Mouse (Mus musculus): ENCODE results near the gene Wdr45b. TPM values are rescaled to one million over a fixed set of nuclear protein-coding genes. Genes with fewer than 3 reads are reported as not detected.
"Not testable (repeated sequence)": the region's sequence is repeated elsewhere in the genome, so short reads cannot be mapped to it uniquely, and the experiment has no call there.

Gene Wdr45b
- polyA plus RNA-seq, 1 experiment from 2014 or later = 117 TPM

GRCm38 (mm10) chr11:121347036-121347435 lies 7.2 kb downstream of the Wdr45b start:
- H3K36me3 ChIP-seq (replicated peaks; ENCODE audit: control insufficient read depth, insufficient read depth, low read depth, low read length) = no peaks in the 10 kb centered on the region
- no peaks in the 10 kb centered on the region for H3K4me1 ChIP-seq (ENCODE audit: control insufficient read depth, insufficient read depth, low read length)
- no peak overlapping the region for H3K9ac ChIP-seq (replicated peaks; ENCODE audit: low read length)
- ATAC-seq (replicated peaks; ENCODE audit: insufficient number of reproducible peaks, low FRiP score, low TSS enrichment, low read depth) (no peak), DNase-seq (ENCODE audit: low spot score) (no peak)
- no peaks in the 10 kb centered on the region for H3K9me3 ChIP-seq (replicated peaks; ENCODE audit: control insufficient read depth, low read length)
- no peak overlapping the region for H3K4me3 ChIP-seq (ENCODE audit: low read depth, low read length)
- 89% methylated on average over 2 of the region's 2 CpGs for WGBS
- H3K27me3 ChIP-seq (ENCODE audit: control insufficient read depth, insufficient read depth, low read length) = no peaks in the 10 kb centered on the region
- H3K27ac ChIP-seq (replicated peaks; ENCODE audit: low read depth, low read length) = no peak overlapping the region
- no peak overlapping the region for H3K4me2 ChIP-seq (ENCODE audit: low read depth, low read length)

GRCm38 (mm10) chr11:121342423-121342822 lies 11.8 kb downstream of the Wdr45b start:
- WGBS = no CpG with 5 or more reads among the region's 1 CpGs
- not testable (repeated sequence) for H3K27ac ChIP-seq (replicated peaks; ENCODE audit: low read depth, low read length); H3K36me3 ChIP-seq (replicated peaks; ENCODE audit: control insufficient read depth, insufficient read depth, low read depth, low read length); H3K4me2 ChIP-seq (ENCODE audit: low read depth, low read length); H3K4me1 ChIP-seq (ENCODE audit: control insufficient read depth, insufficient read depth, low read length); H3K9me3 ChIP-seq (replicated peaks; ENCODE audit: control insufficient read depth, low read length); H3K27me3 ChIP-seq (ENCODE audit: control insufficient read depth, insufficient read depth, low read length); ATAC-seq (replicated peaks; ENCODE audit: insufficient number of reproducible peaks, low FRiP score, low TSS enrichment, low read depth); DNase-seq (ENCODE audit: low spot score); H3K9ac ChIP-seq (replicated peaks; ENCODE audit: low read length); H3K4me3 ChIP-seq (ENCODE audit: low read depth, low read length)

- H3K4me2 ChIP-seq (ENCODE audit: low read depth, low read length) = no peak overlapping the region
- H3K36me3 ChIP-seq (replicated peaks; ENCODE audit: control insufficient read depth, insufficient read depth, low read depth, low read length) = no peaks in the 10 kb centered on the region
- ATAC-seq (replicated peaks; ENCODE audit: insufficient number of reproducible peaks, low FRiP score, low TSS enrichment, low read depth) = no peak
- no peaks in the 10 kb centered on the region for H3K27me3 ChIP-seq (ENCODE audit: control insufficient read depth, insufficient read depth, low read length)
- H3K9me3 ChIP-seq (replicated peaks; ENCODE audit: control insufficient read depth, low read length) = no peaks in the 10 kb centered on the region
- no peak for DNase-seq (ENCODE audit: low spot score)
- no peak overlapping the region for H3K27ac ChIP-seq (replicated peaks; ENCODE audit: low read depth, low read length)
- no peaks in the 10 kb centered on the region for H3K4me1 ChIP-seq (ENCODE audit: control insufficient read depth, insufficient read depth, low read length)
- no peak overlapping the region for H3K4me3 ChIP-seq (ENCODE audit: low read depth, low read length)
- WGBS = 90% methylated on average over 1 of the region's 1 CpGs
- no peak overlapping the region for H3K9ac ChIP-seq (replicated peaks; ENCODE audit: low read length)
Observed at GRCm38 (mm10) chr11:121340287-121340686, 14.0 kb downstream of the Wdr45b start.

GRCm38 (mm10) chr11:121339647-121340046 lies 14.6 kb downstream of the Wdr45b start:
- Histone ChIP-seq H3K4me2 (ENCODE audit: low read depth, low read length) (no peak overlapping the region), H3K4me1 (ENCODE audit: control insufficient read depth, insufficient read depth, low read length) (no peaks in the 10 kb centered on the region), H3K4me3 (ENCODE audit: low read depth, low read length) (no peak overlapping the region), H3K9me3 (replicated peaks; ENCODE audit: control insufficient read depth, low read length) (no peaks in the 10 kb centered on the region), H3K36me3 (replicated peaks; ENCODE audit: control insufficient read depth, insufficient read depth, low read depth, low read length) (no peaks in the 10 kb centered on the region), H3K9ac (replicated peaks; ENCODE audit: low read length) (no peak overlapping the region), H3K27me3 (ENCODE audit: control insufficient read depth, insufficient read depth, low read length) (no peaks in the 10 kb centered on the region), H3K27ac (replicated peaks; ENCODE audit: low read depth, low read length) (no peak overlapping the region)
- ATAC-seq (replicated peaks; ENCODE audit: insufficient number of reproducible peaks, low FRiP score, low TSS enrichment, low read depth) (no peak), DNase-seq (ENCODE audit: low spot score) (no peak)
- 88% methylated on average over 1 of the region's 1 CpGs for WGBS

- Histone ChIP-seq H3K27me3 (ENCODE audit: control insufficient read depth, insufficient read depth, low read length) (no peaks in the 10 kb centered on the region), H3K4me1 (ENCODE audit: control insufficient read depth, insufficient read depth, low read length) (no peaks in the 10 kb centered on the region), H3K36me3 (replicated peaks; ENCODE audit: control insufficient read depth, insufficient read depth, low read depth, low read length) (peaks cover 7% of the 10 kb centered on the region; the same call in 1 of the 2 replicates), H3K27ac (replicated peaks; ENCODE audit: low read depth, low read length) (no peak overlapping the region), H3K9ac (replicated peaks; ENCODE audit: low read length) (no peak overlapping the region), H3K4me2 (ENCODE audit: low read depth, low read length) (no peak overlapping the region), H3K4me3 (ENCODE audit: low read depth, low read length) (no peak overlapping the region), H3K9me3 (replicated peaks; ENCODE audit: control insufficient read depth, low read length) (no peaks in the 10 kb centered on the region)
- ATAC-seq (replicated peaks; ENCODE audit: insufficient number of reproducible peaks, low FRiP score, low TSS enrichment, low read depth) (no peak), DNase-seq (ENCODE audit: low spot score) (no peak)
- 90% methylated on average over 3 of the region's 3 CpGs for WGBS
Observed at GRCm38 (mm10) chr11:121331641-121332040, 22.6 kb downstream of the Wdr45b start.

GRCm38 (mm10) chr11:121328619-121329018 lies 25.6 kb downstream of the Wdr45b start:
- H3K9ac ChIP-seq (replicated peaks; ENCODE audit: low read length) = no peak overlapping the region
- no peak overlapping the region for H3K4me2 ChIP-seq (ENCODE audit: low read depth, low read length)
- no peak overlapping the region for H3K4me3 ChIP-seq (ENCODE audit: low read depth, low read length)
- DNase-seq (ENCODE audit: low spot score) (no peak), ATAC-seq (replicated peaks; ENCODE audit: insufficient number of reproducible peaks, low FRiP score, low TSS enrichment, low read depth) (no peak)
- H3K27me3 ChIP-seq (ENCODE audit: control insufficient read depth, insufficient read depth, low read length) = no peaks in the 10 kb centered on the region
- no peak overlapping the region for H3K27ac ChIP-seq (replicated peaks; ENCODE audit: low read depth, low read length)
- H3K9me3 ChIP-seq (replicated peaks; ENCODE audit: control insufficient read depth, low read length) = no peaks in the 10 kb centered on the region
- H3K36me3 ChIP-seq (replicated peaks; ENCODE audit: control insufficient read depth, insufficient read depth, low read depth, low read length) = peaks cover 7% of the 10 kb centered on the region; the same call in 1 of the 2 replicates
- no peaks in the 10 kb centered on the region for H3K4me1 ChIP-seq (ENCODE audit: control insufficient read depth, insufficient read depth, low read length)

GRCm38 (mm10) chr11:121328206-121328605 lies 26.0 kb downstream of the Wdr45b start:
- ATAC-seq (replicated peaks; ENCODE audit: insufficient number of reproducible peaks, low FRiP score, low TSS enrichment, low read depth) = no peak
- H3K9ac ChIP-seq (replicated peaks; ENCODE audit: low read length) = no peak overlapping the region
- H3K36me3 ChIP-seq (replicated peaks; ENCODE audit: control insufficient read depth, insufficient read depth, low read depth, low read length) = peaks cover 7% of the 10 kb centered on the region; the same call in 1 of the 2 replicates
- H3K4me2 ChIP-seq (ENCODE audit: low read depth, low read length) = no peak overlapping the region
- 96% methylated on average over 9 of the region's 9 CpGs for WGBS
- no peak for DNase-seq (ENCODE audit: low spot score)
- no peaks in the 10 kb centered on the region for H3K4me1 ChIP-seq (ENCODE audit: control insufficient read depth, insufficient read depth, low read length)
- no peaks in the 10 kb centered on the region for H3K27me3 ChIP-seq (ENCODE audit: control insufficient read depth, insufficient read depth, low read length)
- no peaks in the 10 kb centered on the region for H3K9me3 ChIP-seq (replicated peaks; ENCODE audit: control insufficient read depth, low read length)
- no peak overlapping the region for H3K27ac ChIP-seq (replicated peaks; ENCODE audit: low read depth, low read length)
- H3K4me3 ChIP-seq (ENCODE audit: low read depth, low read length) = no peak overlapping the region

GRCm38 (mm10) chr11:121326681-121327080 lies 27.6 kb downstream of the Wdr45b start:
- Histone ChIP-seq H3K4me3 (ENCODE audit: low read depth, low read length) (no peak overlapping the region), H3K9me3 (replicated peaks; ENCODE audit: control insufficient read depth, low read length) (no peaks in the 10 kb centered on the region), H3K27ac (replicated peaks; ENCODE audit: low read depth, low read length) (no peak overlapping the region), H3K9ac (replicated peaks; ENCODE audit: low read length) (no peak overlapping the region), H3K4me1 (ENCODE audit: control insufficient read depth, insufficient read depth, low read length) (no peaks in the 10 kb centered on the region), H3K27me3 (ENCODE audit: control insufficient read depth, insufficient read depth, low read length) (no peaks in the 10 kb centered on the region), H3K4me2 (ENCODE audit: low read depth, low read length) (no peak overlapping the region), H3K36me3 (replicated peaks; ENCODE audit: control insufficient read depth, insufficient read depth, low read depth, low read length) (peaks cover 4% of the 10 kb centered on the region; the same call in 1 of the 2 replicates)
- no peak for ATAC-seq (replicated peaks; ENCODE audit: insufficient number of reproducible peaks, low FRiP score, low TSS enrichment, low read depth)
- DNase-seq (ENCODE audit: low spot score) = no peak
- whole genome bisulfite sequencing = 94% methylated on average over 5 of the region's 5 CpGs
